Mouse (Mus musculus): ENCODE data around the gene Phf23. TPM values are rescaled to one million over a fixed set of nuclear protein-coding genes. Genes with fewer than 3 reads are reported as not detected.
A peak's percentile ranks its signal among the peaks of the same experiment; 100 is the strongest.

The Phf23 gene
- polyA plus RNA-seq, 1 experiment from 2014 or later: 27.5 TPM

DNA sequence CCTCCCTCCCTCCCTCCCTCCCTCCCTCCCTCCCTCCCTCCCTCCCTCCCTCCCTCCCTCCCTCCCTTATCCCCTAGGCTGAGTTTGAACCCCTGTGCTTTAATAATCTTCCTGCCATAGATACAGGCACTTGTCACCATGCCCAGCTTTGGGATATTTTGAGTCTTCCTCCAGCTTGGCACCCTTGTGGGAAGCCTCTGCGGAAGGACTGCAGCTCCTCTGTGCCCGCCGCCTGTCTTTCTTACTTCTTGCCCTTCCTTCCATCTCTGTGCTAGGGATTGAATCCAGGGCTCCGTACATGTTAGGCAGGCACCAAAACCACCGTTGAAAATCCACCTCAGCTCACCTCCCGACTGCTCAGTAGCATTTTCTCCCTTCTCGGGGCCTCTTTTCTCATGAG is 44.6 kb downstream of the Phf23 start:
- H3K4me1 ChIP-seq (ENCODE audit: control insufficient read depth in 2 of 2, insufficient read depth in 2 of 2, low read length in 2 of 2): no peaks in the 10 kb centered on the region
- no peak overlapping the region for H3K4me2 ChIP-seq (ENCODE audit: low read length)
- no peaks in the 10 kb centered on the region for H3K9me3 ChIP-seq (ENCODE audit: control insufficient read depth, low read length)
- peaks cover 44% of the 10 kb centered on the region for H3K36me3 ChIP-seq (ENCODE audit: control insufficient read depth, insufficient read depth, low read length)
- 83% methylated on average over 7 of the region's 7 CpGs for WGBS
- no peak overlapping the region for H3K4me3 ChIP-seq (ENCODE audit: control insufficient read depth in 1 of 2, insufficient read depth in 1 of 2, low read depth in 1 of 2, low read length in 2 of 2)
- H3K27me3 ChIP-seq (ENCODE audit: control insufficient read depth, insufficient read depth, low read length): no peaks in the 10 kb centered on the region
- no peak for ATAC-seq (ENCODE audit: insufficient number of reproducible peaks, insufficient read depth, low FRiP score, low read depth)
- H3K9ac ChIP-seq (ENCODE audit: low read length): no peak overlapping the region
- H3K27ac ChIP-seq (replicated peaks in 1 of 2; ENCODE audit: control insufficient read depth in 1 of 2, insufficient read depth in 1 of 2, low read depth in 2 of 2, low read length in 2 of 2): no peak overlapping the region

DNA sequence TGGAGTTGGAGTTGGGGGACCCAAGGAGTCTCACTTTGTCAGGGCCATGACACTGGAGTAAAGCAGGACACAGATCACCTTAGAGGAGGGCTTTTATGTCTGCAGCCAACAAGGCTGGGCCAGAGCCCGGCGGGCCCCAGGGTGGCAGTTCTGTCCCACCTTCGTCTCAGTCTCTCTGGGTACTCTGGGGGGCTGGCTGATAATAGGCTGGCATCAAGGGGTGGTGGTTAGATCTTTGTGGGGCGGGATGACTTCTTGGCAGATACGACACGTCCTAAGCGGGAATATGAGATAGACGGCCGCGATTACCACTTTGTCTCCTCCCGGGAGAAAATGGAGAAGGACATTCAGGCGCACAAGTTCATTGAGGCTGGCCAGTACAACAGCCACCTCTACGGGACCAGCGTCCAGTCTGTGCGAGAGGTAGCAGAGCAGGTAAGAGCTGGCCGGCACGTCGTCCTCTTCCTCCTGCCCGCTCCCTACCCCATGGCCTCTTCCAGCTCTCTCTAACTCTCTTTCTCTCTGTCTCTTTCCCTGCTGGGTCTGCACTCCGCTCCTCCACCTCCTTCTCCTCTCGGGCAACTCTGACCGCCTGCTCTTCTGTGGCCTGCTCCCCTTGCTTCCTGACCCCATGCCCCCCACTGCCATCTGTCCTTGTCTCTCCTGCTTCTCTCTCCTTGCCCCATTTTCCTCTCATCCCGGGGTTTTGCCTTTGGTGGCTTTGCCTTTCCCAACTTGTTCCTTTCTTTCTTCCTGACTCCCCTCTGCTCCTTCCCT is 46.9 kb downstream of the Phf23 start:
- Histone ChIP-seq H3K27me3 (ENCODE audit: control insufficient read depth, insufficient read depth, low read length) (no peaks in the 10 kb centered on the region), H3K4me2 (ENCODE audit: low read length) (no peak overlapping the region), H3K4me3 (ENCODE audit: control insufficient read depth in 1 of 2, insufficient read depth in 1 of 2, low read depth in 1 of 2, low read length in 2 of 2) (no peak overlapping the region), H3K27ac (replicated peaks in 1 of 2; ENCODE audit: control insufficient read depth in 1 of 2, insufficient read depth in 1 of 2, low read depth in 2 of 2, low read length in 2 of 2) (no peak overlapping the region), H3K9ac (ENCODE audit: low read length) (no peak overlapping the region), H3K36me3 (ENCODE audit: control insufficient read depth, insufficient read depth, low read length) (peaks cover 44% of the 10 kb centered on the region), H3K4me1 (ENCODE audit: control insufficient read depth in 2 of 2, insufficient read depth in 2 of 2, low read length in 2 of 2) (no peaks in the 10 kb centered on the region), H3K9me3 (ENCODE audit: control insufficient read depth, low read length) (no peaks in the 10 kb centered on the region)
- WGBS: 83% methylated on average over 23 of the region's 23 CpGs
- ATAC-seq (ENCODE audit: insufficient number of reproducible peaks, insufficient read depth, low FRiP score, low read depth): no peak

DNA sequence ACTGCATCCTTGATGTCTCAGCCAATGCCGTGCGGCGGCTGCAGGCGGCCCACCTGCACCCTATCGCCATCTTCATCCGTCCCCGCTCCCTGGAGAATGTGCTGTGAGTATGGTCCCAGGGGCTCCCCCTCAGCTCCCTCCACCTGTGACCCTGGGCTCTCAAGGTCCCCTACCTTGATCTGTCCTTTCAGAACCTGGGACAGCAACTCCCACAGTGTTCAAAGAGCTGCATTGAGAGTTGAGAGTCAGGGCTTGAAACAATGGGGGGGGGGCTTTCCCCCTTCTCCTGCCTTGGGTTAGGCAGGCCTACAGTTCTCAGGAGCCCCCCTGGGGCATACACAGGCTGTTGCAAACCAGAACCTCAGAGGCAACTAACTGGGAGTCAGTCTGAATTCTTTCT is 48.1 kb downstream of the Phf23 start:
- no peak overlapping the region for H3K27ac ChIP-seq (replicated peaks in 1 of 2; ENCODE audit: control insufficient read depth in 1 of 2, insufficient read depth in 1 of 2, low read depth in 2 of 2, low read length in 2 of 2)
- WGBS: 71% methylated on average over 7 of the region's 7 CpGs
- ATAC-seq (ENCODE audit: insufficient number of reproducible peaks, insufficient read depth, low FRiP score, low read depth): no peak
- no peak overlapping the region for H3K4me3 ChIP-seq (ENCODE audit: control insufficient read depth in 1 of 2, insufficient read depth in 1 of 2, low read depth in 1 of 2, low read length in 2 of 2)
- no peaks in the 10 kb centered on the region for H3K27me3 ChIP-seq (ENCODE audit: control insufficient read depth, insufficient read depth, low read length)
- H3K9ac ChIP-seq (ENCODE audit: low read length): no peak overlapping the region
- no peaks in the 10 kb centered on the region for H3K9me3 ChIP-seq (ENCODE audit: control insufficient read depth, low read length)
- H3K4me2 ChIP-seq (ENCODE audit: low read length): no peak overlapping the region
- H3K36me3 ChIP-seq (ENCODE audit: control insufficient read depth, insufficient read depth, low read length): peaks cover 39% of the 10 kb centered on the region
- no peaks in the 10 kb centered on the region for H3K4me1 ChIP-seq (ENCODE audit: control insufficient read depth in 2 of 2, insufficient read depth in 2 of 2, low read length in 2 of 2)

DNA sequence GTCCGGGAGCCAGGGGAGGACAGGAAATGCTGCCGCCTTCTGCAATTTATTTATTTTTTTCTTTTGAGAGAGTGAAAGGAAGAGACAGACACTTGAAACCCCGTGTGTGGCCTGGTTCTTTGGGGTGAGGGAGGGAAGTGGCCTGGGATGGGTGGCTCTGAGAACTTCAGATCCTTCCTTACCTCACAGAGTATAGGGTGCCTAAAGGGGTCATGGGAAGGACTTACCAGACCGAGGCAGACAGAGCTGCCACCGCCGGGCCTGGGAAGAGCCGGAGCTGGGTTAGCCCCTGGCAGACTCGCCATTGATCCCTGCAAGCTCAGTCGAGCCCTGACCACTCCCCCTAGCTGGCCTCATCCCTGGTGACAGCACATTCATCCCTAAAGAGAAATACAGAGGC is 49.9 kb downstream of the Phf23 start:
- Histone ChIP-seq H3K27ac (replicated peaks in 1 of 2; ENCODE audit: control insufficient read depth in 1 of 2, insufficient read depth in 1 of 2, low read depth in 2 of 2, low read length in 2 of 2) (no peak overlapping the region), H3K9me3 (ENCODE audit: control insufficient read depth, low read length) (no peaks in the 10 kb centered on the region), H3K27me3 (ENCODE audit: control insufficient read depth, insufficient read depth, low read length) (0 out of 2 replicates have a peak, but pooled peaks cover 4% of the 10 kb centered on the region), H3K36me3 (ENCODE audit: control insufficient read depth, insufficient read depth, low read length) (peaks cover 31% of the 10 kb centered on the region), H3K4me1 (ENCODE audit: control insufficient read depth in 2 of 2, insufficient read depth in 2 of 2, low read length in 2 of 2) (no peaks in the 10 kb centered on the region), H3K9ac (ENCODE audit: low read length) (no peak overlapping the region), H3K4me2 (ENCODE audit: low read length) (no peak overlapping the region), H3K4me3 (ENCODE audit: control insufficient read depth in 1 of 2, insufficient read depth in 1 of 2, low read depth in 1 of 2, low read length in 2 of 2) (no peak overlapping the region)
- no peak; the same call in 1 of the 2 replicates for ATAC-seq (ENCODE audit: insufficient number of reproducible peaks, insufficient read depth, low FRiP score, low read depth)
- 53% methylated on average over 9 of the region's 9 CpGs for WGBS

DNA sequence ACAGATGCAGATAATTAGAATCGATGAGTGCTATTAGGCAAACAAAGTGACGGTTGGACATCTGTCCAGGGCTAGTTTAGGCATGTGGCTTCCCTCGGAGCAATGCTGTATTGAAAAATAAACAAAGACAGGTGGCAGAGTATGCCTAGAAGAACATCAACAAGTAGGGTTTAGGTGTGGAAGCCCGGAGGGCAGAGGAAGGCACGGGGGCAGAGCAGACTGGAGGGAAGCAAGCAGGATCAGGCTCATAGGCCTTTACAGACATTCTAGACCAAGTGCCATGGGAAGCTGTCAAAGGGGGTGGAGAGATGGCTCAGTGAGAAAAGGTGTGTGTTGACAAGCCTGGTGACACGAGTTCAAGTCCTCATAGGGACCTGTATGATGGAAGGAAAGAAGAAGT is 53.8 kb downstream of the Phf23 start:
- no peak for ATAC-seq (ENCODE audit: insufficient number of reproducible peaks, insufficient read depth, low FRiP score, low read depth)
- no peak overlapping the region for H3K4me2 ChIP-seq (ENCODE audit: low read length)
- H3K4me1 ChIP-seq (ENCODE audit: control insufficient read depth in 2 of 2, insufficient read depth in 2 of 2, low read length in 2 of 2): no peaks in the 10 kb centered on the region
- no peak overlapping the region for H3K4me3 ChIP-seq (ENCODE audit: control insufficient read depth in 1 of 2, insufficient read depth in 1 of 2, low read depth in 1 of 2, low read length in 2 of 2)
- H3K27me3 ChIP-seq (ENCODE audit: control insufficient read depth, insufficient read depth, low read length): 0 out of 2 replicates have a peak, but pooled peaks cover 4% of the 10 kb centered on the region
- WGBS: 78% methylated on average over 6 of the region's 6 CpGs
- no peak overlapping the region for H3K9ac ChIP-seq (ENCODE audit: low read length)
- H3K27ac ChIP-seq (replicated peaks in 1 of 2; ENCODE audit: control insufficient read depth in 1 of 2, insufficient read depth in 1 of 2, low read depth in 2 of 2, low read length in 2 of 2): no peak overlapping the region
- no peaks in the 10 kb centered on the region for H3K9me3 ChIP-seq (ENCODE audit: control insufficient read depth, low read length)
- H3K36me3 ChIP-seq (ENCODE audit: control insufficient read depth, insufficient read depth, low read length): 0 out of 2 replicates have a peak, but pooled peaks cover 7% of the 10 kb centered on the region

MicroRNA genes within 50 kb of the gene (microRNA counts, 519-probe panel; counts per million panel counts)
- microRNA mmu-miR-324-3p: 322 counts per million, percentile 70 among the panel's probes with 10 or more counts
- 5,396 counts per million, percentile 84 among the panel's probes with 10 or more counts for microRNA mmu-miR-324-5p

Small RNA genes within 50 kb of the gene (microRNA-seq; reads per million reads assigned to microRNA genes)
- gene Gm44349 (not detected), gene Mir324 (3,716 reads per million, percentile 89 among the genes with 10 or more reads in this experiment)

Other genes with a start within 250 kb of the Phf23 start
- 19.9 and 20.1 TPM in 2 replicates for gene Polr2a, start 237.1 kb upstream of the Phf23 start, polyA plus RNA-seq (2014; fragmentation: Nextera tagmentation; extraction: Ambion mirVana)
- 0.13 TPM in 1 of 2 replicates, not detected in the other for gene Slc35g3, start 233.8 kb upstream of the Phf23 start, polyA plus RNA-seq (2014; fragmentation: Nextera tagmentation; extraction: Ambion mirVana)
- 3.7 TPM in 2 replicates for gene Zbtb4, start 229.9 kb upstream of the Phf23 start, polyA plus RNA-seq (2014; fragmentation: Nextera tagmentation; extraction: Ambion mirVana)
- gene Chrnb1, start 199.8 kb upstream of the Phf23 start, polyA plus RNA-seq (2014; fragmentation: Nextera tagmentation; extraction: Ambion mirVana): 5.5 and 5.8 TPM in 2 replicates
- 2.0 and 2.1 TPM in 2 replicates for gene Fgf11, start 193.9 kb upstream of the Phf23 start, polyA plus RNA-seq (2014; fragmentation: Nextera tagmentation; extraction: Ambion mirVana)
- gene Tmem102, start 190.2 kb upstream of the Phf23 start, polyA plus RNA-seq (2014; fragmentation: Nextera tagmentation; extraction: Ambion mirVana): 1.7 and 1.8 TPM in 2 replicates
- not detected in 2 replicates for gene Gm39566, start 180.5 kb upstream of the Phf23 start, polyA plus RNA-seq (2014; fragmentation: Nextera tagmentation; extraction: Ambion mirVana)
- not detected in 2 replicates for gene Spem2, start 177.3 kb upstream of the Phf23 start, polyA plus RNA-seq (2014; fragmentation: Nextera tagmentation; extraction: Ambion mirVana)
- gene Spem1, start 173.6 kb upstream of the Phf23 start, polyA plus RNA-seq (2014; fragmentation: Nextera tagmentation; extraction: Ambion mirVana): not detected in 2 replicates
- gene Nlgn2, start 158.0 kb upstream of the Phf23 start, polyA plus RNA-seq (2014; fragmentation: Nextera tagmentation; extraction: Ambion mirVana): 2.4 and 2.6 TPM in 2 replicates
- 340 and 379 TPM in 2 replicates for gene Tmem256, start 157.3 kb upstream of the Phf23 start, polyA plus RNA-seq (2014; fragmentation: Nextera tagmentation; extraction: Ambion mirVana)
- 66.5 and 75.8 TPM in 2 replicates for gene Plscr3, start 149.4 kb upstream of the Phf23 start, polyA plus RNA-seq (2014; fragmentation: Nextera tagmentation; extraction: Ambion mirVana)
- gene Tnk1, start 137.0 kb upstream of the Phf23 start, polyA plus RNA-seq (2014; fragmentation: Nextera tagmentation; extraction: Ambion mirVana): 0.15 TPM in 1 of 2 replicates, not detected in the other
- not detected in 2 replicates for gene Tmem95, start 117.8 kb upstream of the Phf23 start, polyA plus RNA-seq (2014; fragmentation: Nextera tagmentation; extraction: Ambion mirVana)
- gene Kctd11, start 114.4 kb upstream of the Phf23 start, polyA plus RNA-seq (2014; fragmentation: Nextera tagmentation; extraction: Ambion mirVana): 2.6 and 2.8 TPM in 2 replicates
- gene Acap1, start 100.2 kb upstream of the Phf23 start, polyA plus RNA-seq (2014; fragmentation: Nextera tagmentation; extraction: Ambion mirVana): 3.6 and 3.8 TPM in 2 replicates
- 4.5 and 5.1 TPM in 2 replicates for gene 2810408A11Rik, start 94.8 kb upstream of the Phf23 start, polyA plus RNA-seq (2014; fragmentation: Nextera tagmentation; extraction: Ambion mirVana)
- 7.5 and 11.1 TPM in 2 replicates for gene Neurl4, start 94.7 kb upstream of the Phf23 start, polyA plus RNA-seq (2014; fragmentation: Nextera tagmentation; extraction: Ambion mirVana)
- gene Gps2, start 81.9 kb upstream of the Phf23 start, polyA plus RNA-seq (2014; fragmentation: Nextera tagmentation; extraction: Ambion mirVana): 45.2 and 46.8 TPM in 2 replicates
- gene Eif5a, start 73.8 kb upstream of the Phf23 start, polyA plus RNA-seq (2014; fragmentation: Nextera tagmentation; extraction: Ambion mirVana): 1,047 and 1,081 TPM in 2 replicates
- 6.6 and 7.3 TPM in 2 replicates for gene Ybx2, start 60.0 kb upstream of the Phf23 start, polyA plus RNA-seq (2014; fragmentation: Nextera tagmentation; extraction: Ambion mirVana)
- gene Slc2a4, start 47.6 kb upstream of the Phf23 start, polyA plus RNA-seq (2014; fragmentation: Nextera tagmentation; extraction: Ambion mirVana): 27.6 and 28.5 TPM in 2 replicates
- gene Cldn7, start 31.0 kb upstream of the Phf23 start, polyA plus RNA-seq (2014; fragmentation: Nextera tagmentation; extraction: Ambion mirVana): 1.2 and 2.4 TPM in 2 replicates
- gene Ctdnep1, start 14.6 kb upstream of the Phf23 start, polyA plus RNA-seq (2014; fragmentation: Nextera tagmentation; extraction: Ambion mirVana): 22.3 and 26.0 TPM in 2 replicates
- gene Elp5, start 13.3 kb upstream of the Phf23 start, polyA plus RNA-seq (2014; fragmentation: Nextera tagmentation; extraction: Ambion mirVana): 107 and 114 TPM in 2 replicates
- 454 and 540 TPM in 2 replicates for gene Gabarap, start 4.6 kb upstream of the Phf23 start, polyA plus RNA-seq (2014; fragmentation: Nextera tagmentation; extraction: Ambion mirVana)
- 15.0 and 16.6 TPM in 2 replicates for gene Dvl2, start 4.8 kb downstream of the Phf23 start, polyA plus RNA-seq (2014; fragmentation: Nextera tagmentation; extraction: Ambion mirVana)
- 185 and 198 TPM in 2 replicates for gene Acadvl, start 19.6 kb downstream of the Phf23 start, polyA plus RNA-seq (2014; fragmentation: Nextera tagmentation; extraction: Ambion mirVana)
- gene Dlg4, start 21.2 kb downstream of the Phf23 start, polyA plus RNA-seq (2014; fragmentation: Nextera tagmentation; extraction: Ambion mirVana): 3.4 and 6.0 TPM in 2 replicates
- not detected in 2 replicates for gene Asgr1, start 58.3 kb downstream of the Phf23 start, polyA plus RNA-seq (2014; fragmentation: Nextera tagmentation; extraction: Ambion mirVana)
- not detected in 2 replicates for gene Asgr2, start 96.9 kb downstream of the Phf23 start, polyA plus RNA-seq (2014; fragmentation: Nextera tagmentation; extraction: Ambion mirVana)
- gene Mgl2, start 134.6 kb downstream of the Phf23 start, polyA plus RNA-seq (2014; fragmentation: Nextera tagmentation; extraction: Ambion mirVana): 0.16 and 0.20 TPM in 2 replicates
- gene Clec10a, start 160.4 kb downstream of the Phf23 start, polyA plus RNA-seq (2014; fragmentation: Nextera tagmentation; extraction: Ambion mirVana): 0.36 TPM in 2 replicates
- gene Slc16a11, start 217.0 kb downstream of the Phf23 start, polyA plus RNA-seq (2014; fragmentation: Nextera tagmentation; extraction: Ambion mirVana): 0.16 and 0.18 TPM in 2 replicates
- 4.9 and 6.4 TPM in 2 replicates for gene Slc16a13, start 225.3 kb downstream of the Phf23 start, polyA plus RNA-seq (2014; fragmentation: Nextera tagmentation; extraction: Ambion mirVana)
- gene Bcl6b, start 234.0 kb downstream of the Phf23 start, polyA plus RNA-seq (2014; fragmentation: Nextera tagmentation; extraction: Ambion mirVana): 18.7 and 22.4 TPM in 2 replicates
- 139 and 143 TPM in 2 replicates for gene 0610010K14Rik, start 242.1 kb downstream of the Phf23 start, polyA plus RNA-seq (2014; fragmentation: Nextera tagmentation; extraction: Ambion mirVana)
- 10.1 and 12.2 TPM in 2 replicates for gene Gm21988, start 244.1 kb downstream of the Phf23 start, polyA plus RNA-seq (2014; fragmentation: Nextera tagmentation; extraction: Ambion mirVana)
- gene Rnasek, start 244.1 kb downstream of the Phf23 start, polyA plus RNA-seq (2014; fragmentation: Nextera tagmentation; extraction: Ambion mirVana): 219 and 240 TPM in 2 replicates